Mouse (Mus musculus): Measurements from ENCODE around the gene Cox10.

The Cox10 gene

GRCm38 (mm10) chr11:64047432-64047831, 31.8 kb downstream of the Cox10 start:
- no peak for DNase-seq (ENCODE audit: low read depth in 1 of 2, low spot score in 2 of 2)

- DNase-seq (ENCODE audit: low read depth in 1 of 2, low spot score in 2 of 2), result no peak
These were observed 34.2 kb downstream of the Cox10 start for GRCm38 (mm10) chr11:64045041-64045440.

- DNase-seq (ENCODE audit: low read depth in 1 of 2, low spot score in 2 of 2), result no peak
These were observed 35.2 kb downstream of the Cox10 start for GRCm38 (mm10) chr11:64044024-64044423.

- DNase-seq (ENCODE audit: low read depth in 1 of 2, low spot score in 2 of 2), result no peak
These were observed 38.0 kb downstream of the Cox10 start for GRCm38 (mm10) chr11:64041281-64041680.

- no peak for DNase-seq (ENCODE audit: low read depth in 1 of 2, low spot score in 2 of 2)
These were observed 39.7 kb downstream of the Cox10 start for GRCm38 (mm10) chr11:64039600-64039999.

- no peak for DNase-seq (ENCODE audit: low read depth in 1 of 2, low spot score in 2 of 2)
These were observed 41.7 kb downstream of the Cox10 start for GRCm38 (mm10) chr11:64037471-64038125.

GRCm38 (mm10) chr11:64036306-64036705, 43.0 kb downstream of the Cox10 start:
- no peak for DNase-seq (ENCODE audit: low read depth in 1 of 2, low spot score in 2 of 2)

GRCm38 (mm10) chr11:64035709-64036108, 43.6 kb downstream of the Cox10 start:
- no peak for DNase-seq (ENCODE audit: low read depth in 1 of 2, low spot score in 2 of 2)

GRCm38 (mm10) chr11:64034686-64035085, 44.6 kb downstream of the Cox10 start:
- DNase-seq (ENCODE audit: low read depth in 1 of 2, low spot score in 2 of 2), result no peak

- DNase-seq (ENCODE audit: low read depth in 1 of 2, low spot score in 2 of 2), result no peak
These were observed 51.8 kb downstream of the Cox10 start for GRCm38 (mm10) chr11:64027423-64027822.

GRCm38 (mm10) chr11:64025843-64026242, 53.4 kb downstream of the Cox10 start:
- DNase-seq (ENCODE audit: low read depth in 1 of 2, low spot score in 2 of 2), result no peak

GRCm38 (mm10) chr11:64024575-64024974, 54.7 kb downstream of the Cox10 start:
- DNase-seq (ENCODE audit: low read depth in 1 of 2, low spot score in 2 of 2), result no peak

GRCm38 (mm10) chr11:64023380-64023981, 55.8 kb downstream of the Cox10 start:
- no peak for DNase-seq (ENCODE audit: low read depth in 1 of 2, low spot score in 2 of 2)

GRCm38 (mm10) chr11:64022403-64023047, 56.7 kb downstream of the Cox10 start:
- no peak for DNase-seq (ENCODE audit: low read depth in 1 of 2, low spot score in 2 of 2)

- no peak for DNase-seq (ENCODE audit: low read depth in 1 of 2, low spot score in 2 of 2)
These were observed 60.0 kb downstream of the Cox10 start for GRCm38 (mm10) chr11:64019235-64019634.

- no peak for DNase-seq (ENCODE audit: low read depth in 1 of 2, low spot score in 2 of 2)
These were observed 61.1 kb downstream of the Cox10 start for GRCm38 (mm10) chr11:64018165-64018564.

- no peak for DNase-seq (ENCODE audit: low read depth in 1 of 2, low spot score in 2 of 2)
These were observed 64.0 kb downstream of the Cox10 start for GRCm38 (mm10) chr11:64015309-64015708.

- no peak for DNase-seq (ENCODE audit: low read depth in 1 of 2, low spot score in 2 of 2)
These were observed 68.4 kb downstream of the Cox10 start for GRCm38 (mm10) chr11:64010724-64011496.

- no peak for DNase-seq (ENCODE audit: low read depth in 1 of 2, low spot score in 2 of 2)
These were observed 75.1 kb downstream of the Cox10 start for GRCm38 (mm10) chr11:64004152-64004551.

GRCm38 (mm10) chr11:64003484-64003883, 75.8 kb downstream of the Cox10 start:
- no peak for DNase-seq (ENCODE audit: low read depth in 1 of 2, low spot score in 2 of 2)

- no peak for DNase-seq (ENCODE audit: low read depth in 1 of 2, low spot score in 2 of 2)
These were observed 76.6 kb downstream of the Cox10 start for GRCm38 (mm10) chr11:64002629-64003028.

- DNase-seq (ENCODE audit: low read depth in 1 of 2, low spot score in 2 of 2), result no peak
These were observed 78.2 kb downstream of the Cox10 start for GRCm38 (mm10) chr11:64001111-64001510.
